Mouse (Mus musculus) heart, adult 2 months (tissue): ENCODE results near the gene Asic2.

Source experiments
- CTCF ChIP-seq: fragments of 200-600 bp; IDR thresholded peaks from 2 replicates; pipeline ENCODE4 v1.8.1; 2022; ENCODE audit warnings: antibody characterized with exemption, mild to moderate bottlenecking, moderate library complexity
- POLR2A ChIP-seq: fragments of 200-500 bp; IDR thresholded peaks from 2 replicates; pipeline ENCODE4 v1.6.1; 2011; ENCODE audit warnings: mild to moderate bottlenecking, low read depth, low read length, control low read depth; ENCODE audit not compliant: insufficient read depth

- no peak for TF ChIP-seq CTCF
- TF ChIP-seq POLR2A = no peak
These were observed 297.8 kb downstream of the Asic2 start for GRCm38 (mm10) chr11:81670436-81670835.
